Mouse (Mus musculus): ENCODE measurements around the gene Gm20911. TPM values are rescaled to one million over a fixed set of nuclear protein-coding genes. Genes with fewer than 3 reads are reported as not detected.
"Not testable (repeated sequence)": the region's sequence is repeated elsewhere in the genome, so short reads cannot be mapped to it uniquely, and the experiment has no call there.

Gm20911 gene
- not detected in 2 replicates for polyA plus RNA-seq (2014; fragmentation: Nextera tagmentation; extraction: Ambion mirVana)

DNA sequence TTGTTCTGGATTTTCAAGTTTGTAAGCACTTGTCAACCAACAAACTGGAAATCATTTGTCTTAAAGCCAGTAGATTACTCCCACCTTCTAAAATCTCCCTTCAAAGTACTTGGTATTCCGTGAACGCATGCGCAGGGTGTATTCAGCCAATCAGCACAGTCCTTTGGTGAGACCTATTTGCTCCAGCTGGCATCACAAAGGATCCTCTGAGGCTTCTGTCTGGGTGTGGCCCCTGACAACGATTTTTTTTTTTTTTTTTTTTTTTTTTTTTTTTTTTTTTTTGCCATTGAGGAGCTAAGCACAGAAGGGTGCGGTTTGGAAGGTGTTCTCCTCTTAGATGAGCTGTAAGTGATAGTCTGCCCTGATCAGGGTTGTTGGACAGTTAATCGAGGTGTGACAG lies at the start of gene Gm20911:
Gene Gm20911, plus strand, starts transcription at position 301 of the 400 bp plus-strand sequence.
- not testable (repeated sequence) for H3K4me3 ChIP-seq (ENCODE audit: low read depth, low read length); H3K9ac ChIP-seq (ENCODE audit: low read depth, low read length); H3K36me3 ChIP-seq (ENCODE audit: control insufficient read depth, insufficient read depth, low read length); ATAC-seq (ENCODE audit: low read depth); H3K4me2 ChIP-seq (ENCODE audit: low read depth, low read length); DNase-seq (ENCODE audit: low spot score); H3K27ac ChIP-seq (replicated peaks; ENCODE audit: low read depth, low read length); H3K9me3 ChIP-seq (ENCODE audit: control insufficient read depth, low read length); H3K4me1 ChIP-seq (ENCODE audit: control insufficient read depth, insufficient read depth, low read length); H3K27me3 ChIP-seq (replicated peaks; ENCODE audit: control insufficient read depth, insufficient read depth, low read length)
- no CpG with 5 or more reads among the region's 6 CpGs for WGBS
